Mouse (Mus musculus): Measurements from ENCODE around the gene Dnajb1.

DNA sequence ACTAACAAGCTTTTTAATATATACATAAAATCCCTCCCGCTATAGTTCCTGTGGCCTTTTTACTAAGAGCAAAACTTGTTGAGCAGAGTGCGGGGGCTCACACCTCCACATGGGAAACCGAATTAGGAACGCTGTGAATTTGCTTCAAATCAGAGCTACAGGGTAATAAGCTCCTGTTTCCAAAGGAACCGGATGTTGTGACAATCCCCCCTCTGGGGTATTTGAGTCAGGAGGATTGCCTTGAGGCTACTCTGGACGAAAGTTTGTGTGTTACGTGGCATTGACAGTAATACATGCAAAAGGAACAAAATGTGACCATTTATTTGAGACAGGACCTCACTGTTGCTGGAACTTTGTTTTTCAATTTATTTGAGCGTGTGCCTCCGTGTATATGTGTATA lies 1.1 kb downstream of the Dnajb1 start:
- no peak for TF ChIP-seq CTCF (IDR thresholded peaks at IDR 0.05)
- no peak for TF ChIP-seq EP300 (IDR thresholded peaks at IDR 0.05)

All from lung, postnatal 0 days (tissue).